Mouse (Mus musculus) erythroblast, adult 5-6 weeks (primary cell): ENCODE results near the gene Slc29a1. TPM values are rescaled to one million over a fixed set of nuclear protein-coding genes. Genes with fewer than 3 reads are reported as not detected.

Experiments used
- ATAC-seq: replicated peaks from 2 replicates; pipeline ENCODE4 v1.8.0; 2016; ENCODE audit warnings: moderate number of reproducible peaks, mild to moderate bottlenecking, moderate TSS enrichment, inconsistent platforms; ENCODE audit not compliant: poor library complexity, low FRiP score, severe bottlenecking
- total RNA-seq, 2 experiments: library from RNA; stranded (forward) in 1 of 2; stranded (reverse) in 1 of 2; fragments of 150-400 nt in 1 of 2; fragments of 200-764, 138-1000 nt in 1 of 2; gene quantifications; 2 replicates each; pipeline versions ENCODE4 v1.2.3 to v1.2.4; 2015 to 2017; ENCODE audit warnings: low replicate concordance in 2 of 2

Slc29a1 gene
- total RNA-seq, 2 experiments from 2014 or later: 15.9 to 46.5 TPM

DNA sequence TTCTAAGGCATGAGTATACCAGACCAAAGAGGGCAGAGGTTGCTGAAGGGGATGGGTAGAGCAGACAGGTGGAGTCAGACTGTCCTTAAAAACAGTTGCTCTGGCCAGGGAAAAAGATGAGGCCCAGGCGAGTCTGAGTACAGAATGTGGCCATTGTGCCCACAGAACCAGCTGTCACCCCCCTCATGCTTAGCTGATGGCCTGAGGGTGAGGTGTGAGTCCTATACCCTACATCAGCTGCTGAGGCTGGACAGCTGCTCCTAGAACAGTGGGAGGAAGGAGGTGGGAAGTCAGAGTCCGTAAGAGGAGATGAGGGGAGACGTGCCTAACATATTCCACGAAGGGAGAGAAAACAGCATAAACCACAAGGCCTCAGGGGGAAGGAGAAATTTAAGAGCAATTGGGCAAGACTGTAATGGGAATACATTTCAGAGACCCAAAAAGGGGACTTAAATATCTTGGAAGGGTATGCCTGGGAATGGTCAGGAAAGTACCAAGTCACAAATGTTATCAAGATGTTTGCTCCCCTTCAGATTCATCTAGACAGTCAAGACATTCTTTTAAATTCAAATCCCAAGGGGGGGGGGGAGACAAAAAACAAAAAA is 16.7 kb upstream of the Slc29a1 start:
- no peak for ATAC-seq

DNA sequence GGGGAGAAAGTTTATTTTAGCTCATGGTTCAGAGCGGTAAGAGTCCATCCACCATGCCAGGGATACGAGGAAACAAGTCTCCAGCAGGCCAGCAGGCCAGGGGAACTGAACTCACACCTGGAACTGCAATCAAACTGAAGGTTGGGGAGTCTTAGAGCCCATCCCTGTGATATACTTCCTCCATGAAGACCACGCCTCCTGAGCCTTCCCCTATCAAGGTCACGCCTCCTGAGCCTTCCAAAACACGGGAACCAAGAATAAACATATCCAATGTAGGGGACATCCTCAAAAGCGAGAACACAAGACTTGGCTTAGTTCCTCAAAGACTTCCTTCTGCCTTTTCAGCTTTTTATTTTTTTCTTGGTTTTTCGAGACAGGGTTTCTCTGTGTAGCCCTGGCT is 13.5 kb upstream of the Slc29a1 start:
- ATAC-seq: no peak

DNA sequence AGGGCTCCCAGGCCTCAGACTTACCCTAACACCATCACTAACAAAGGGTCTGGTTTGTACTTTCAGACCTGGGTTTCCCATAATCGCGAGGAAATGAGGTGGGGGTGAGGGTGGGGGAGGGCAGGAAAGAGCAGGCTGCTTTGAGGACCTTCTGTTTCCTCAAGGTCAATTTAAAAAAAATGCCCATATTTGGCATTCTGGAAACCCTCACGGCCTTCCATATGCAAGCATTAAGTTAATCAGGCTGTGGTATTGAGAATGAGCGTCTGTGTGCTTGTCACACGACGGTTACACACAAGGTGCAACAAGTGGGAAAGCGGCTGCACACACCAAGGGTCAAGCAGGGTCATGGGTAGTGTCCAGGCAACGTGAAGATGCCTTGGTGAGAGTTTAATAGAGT is 12.6 kb upstream of the Slc29a1 start:
- no peak for ATAC-seq

DNA sequence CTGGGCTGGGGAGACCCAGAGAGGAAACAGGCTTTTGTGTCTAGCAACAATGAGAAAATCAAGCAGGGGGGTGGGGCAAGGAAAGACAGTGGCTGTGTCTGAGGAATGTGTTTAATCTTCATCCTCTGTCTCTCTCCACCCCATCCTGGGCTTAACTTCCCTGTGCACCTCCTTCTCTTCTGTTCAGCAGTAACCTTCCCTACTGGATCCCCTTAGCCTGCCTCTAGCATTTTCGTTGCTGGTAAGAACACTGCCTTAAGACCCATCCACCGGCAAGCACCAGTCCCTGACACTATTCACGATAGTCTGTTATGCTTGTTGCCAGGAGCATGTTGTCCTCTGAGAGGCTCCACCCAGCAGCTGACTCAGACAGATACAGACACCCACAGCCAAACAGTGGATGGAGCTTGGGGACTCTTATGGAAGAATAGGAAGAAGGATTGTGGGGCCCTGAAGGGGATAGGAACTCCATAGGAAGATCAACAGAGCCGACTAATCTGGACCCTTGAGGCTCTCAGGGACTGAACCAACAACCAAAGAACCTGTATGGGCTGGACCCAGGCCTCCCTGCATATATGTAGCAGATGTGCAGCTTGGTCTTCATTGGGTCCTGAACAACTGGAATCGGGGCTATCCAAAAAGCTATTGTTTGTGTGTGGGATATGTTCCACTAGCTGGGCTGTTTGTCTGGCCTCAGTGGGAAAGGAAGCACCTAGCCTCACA is 10.9 kb upstream of the Slc29a1 start:
- no peak for ATAC-seq

DNA sequence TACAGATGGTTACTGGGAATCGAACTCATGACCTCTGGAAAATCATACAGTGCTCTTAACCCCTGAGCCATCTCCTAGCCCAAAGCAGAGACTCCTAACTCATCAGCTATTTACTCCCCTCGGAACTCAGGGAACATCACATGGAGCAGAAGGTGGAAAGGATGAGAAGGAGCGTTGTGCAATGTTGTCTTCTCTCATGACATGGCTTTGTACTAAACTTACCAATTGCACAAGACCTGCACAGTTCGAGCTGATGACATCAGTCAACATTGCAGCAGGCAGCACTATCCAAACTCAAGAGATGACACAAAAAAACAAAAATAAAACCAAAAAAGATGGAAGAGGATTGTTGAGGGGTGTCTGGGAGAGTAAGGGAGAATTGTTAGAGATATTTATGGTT is 9.0 kb upstream of the Slc29a1 start:
- no peak for ATAC-seq

DNA sequence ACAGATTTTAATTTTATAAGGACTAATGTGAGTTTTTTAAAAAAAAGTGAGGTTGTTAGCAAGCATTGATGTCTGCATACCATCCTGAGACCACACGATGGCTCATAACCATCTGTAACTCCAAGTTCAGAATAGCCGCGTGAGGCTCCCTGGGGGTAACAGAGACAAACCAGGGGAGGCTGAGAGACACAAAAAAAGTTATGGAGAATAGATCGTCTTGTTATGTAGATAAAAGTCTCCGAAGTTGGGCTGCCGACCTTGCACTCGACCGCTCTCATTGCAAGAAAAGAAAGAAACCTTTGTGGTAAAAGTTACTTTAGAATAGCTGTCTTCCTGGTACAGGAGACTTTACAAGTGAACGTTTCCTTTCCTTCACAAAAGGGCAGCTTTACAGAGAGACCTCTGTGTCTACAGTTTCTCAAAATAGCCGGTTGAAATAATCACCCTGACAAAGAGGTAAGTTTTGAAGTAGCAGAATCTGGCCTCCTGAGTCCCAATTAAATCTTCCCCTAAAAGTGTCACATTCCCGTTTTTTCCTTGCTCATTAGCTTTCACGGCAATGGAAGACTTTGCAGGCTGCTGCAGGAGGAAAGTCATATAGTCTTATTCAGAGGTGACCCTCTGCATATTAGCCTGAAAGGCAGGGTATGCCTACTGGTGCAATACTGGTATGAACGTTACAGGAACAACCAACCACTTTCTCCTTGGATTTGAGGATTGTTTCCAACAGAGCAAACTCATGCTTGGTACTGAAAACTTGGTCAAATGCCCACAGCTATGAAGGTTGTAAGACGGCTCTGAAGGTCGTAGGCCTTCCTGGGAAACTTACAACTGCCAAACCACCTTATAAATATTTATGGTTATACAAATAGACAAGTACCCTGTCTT is 7.8 kb upstream of the Slc29a1 start:
- ATAC-seq: no peak

DNA sequence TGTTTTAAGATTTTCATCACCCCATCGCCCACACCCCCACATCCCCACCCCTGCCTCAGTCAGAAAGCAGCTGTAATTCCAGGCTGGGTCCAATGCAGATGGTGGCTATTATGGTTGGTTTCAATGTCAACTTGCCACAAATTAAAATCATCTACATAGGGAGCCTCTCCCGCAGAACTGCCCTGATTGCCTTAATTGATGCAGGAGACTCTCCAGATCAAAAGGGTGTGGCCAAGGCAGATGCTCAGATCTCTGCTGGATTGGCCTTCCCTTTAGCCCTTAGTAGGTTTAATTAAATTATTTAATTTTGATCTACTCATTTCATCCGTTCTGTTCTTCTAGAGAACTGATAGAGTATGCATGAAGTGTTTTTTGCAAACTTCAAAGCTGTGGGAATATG is 3.6 kb upstream of the Slc29a1 start:
- no peak for ATAC-seq

DNA sequence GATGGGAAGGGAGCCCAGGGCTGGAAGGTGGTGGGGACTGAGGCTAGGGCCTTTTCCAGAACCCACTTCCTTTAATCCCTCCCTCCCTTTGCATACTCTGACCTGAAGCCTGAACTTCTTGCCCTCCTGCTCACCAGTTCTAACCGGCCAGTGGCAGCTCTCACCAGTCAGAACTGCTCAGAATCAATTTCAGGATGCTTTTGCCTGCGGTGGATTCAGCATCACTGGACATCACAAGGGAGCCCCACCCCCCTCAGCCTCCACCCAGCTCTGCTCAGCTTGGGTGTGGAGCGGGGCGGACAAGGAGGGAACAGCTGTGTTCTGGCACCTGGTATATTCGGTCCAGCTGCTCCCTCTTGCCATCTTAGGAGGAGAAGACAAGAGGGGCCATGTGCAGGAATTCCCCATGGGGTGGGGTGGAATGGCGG is 2.5 kb upstream of the Slc29a1 start, which contains the start of gene Mymx:
Gene Mymx, minus strand, starts transcription at position 226 of the 428 bp plus-strand sequence.
- no peak for ATAC-seq

DNA sequence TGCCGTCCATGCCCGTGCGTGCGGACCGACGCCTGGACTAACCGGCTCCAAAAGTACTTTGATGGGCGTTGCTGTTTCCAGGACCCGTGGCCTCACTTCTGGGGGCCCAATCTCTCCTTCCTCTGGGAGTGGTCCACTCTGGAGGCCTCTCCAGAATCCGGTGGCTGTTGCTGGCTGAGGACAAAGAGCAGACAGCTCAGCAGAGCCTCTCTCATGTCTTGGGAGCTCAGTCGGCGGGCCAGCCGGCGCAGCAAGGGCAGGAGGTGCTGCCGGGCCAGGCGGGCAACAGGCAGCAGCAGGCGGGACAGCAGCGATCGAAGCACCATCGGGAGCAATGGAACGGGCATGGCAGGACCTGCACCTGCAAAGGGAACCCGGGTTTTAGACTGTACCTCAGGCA is 1.9 kb upstream of the Slc29a1 start:
- ATAC-seq: no peak

DNA sequence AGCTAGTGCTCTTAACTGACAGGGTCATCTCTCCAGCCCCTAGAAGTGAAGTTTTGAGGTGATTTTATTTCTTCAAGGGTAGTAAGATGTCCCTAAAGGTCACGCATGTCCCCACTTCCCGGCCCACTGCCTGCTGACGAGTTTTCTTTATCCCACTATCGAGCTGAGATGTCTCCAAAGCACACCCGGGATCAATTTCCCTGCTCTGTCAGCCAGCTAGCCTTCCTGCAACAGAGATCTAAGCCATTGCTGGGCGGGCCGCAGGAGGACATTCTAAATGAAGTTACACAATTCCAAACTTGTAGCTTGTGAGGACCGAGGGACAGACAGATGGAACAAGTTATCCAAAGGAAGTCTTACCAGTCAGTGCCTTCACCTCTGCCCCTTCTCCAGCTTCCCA is 861 bp upstream of the Slc29a1 start:
- ATAC-seq: no peak

DNA sequence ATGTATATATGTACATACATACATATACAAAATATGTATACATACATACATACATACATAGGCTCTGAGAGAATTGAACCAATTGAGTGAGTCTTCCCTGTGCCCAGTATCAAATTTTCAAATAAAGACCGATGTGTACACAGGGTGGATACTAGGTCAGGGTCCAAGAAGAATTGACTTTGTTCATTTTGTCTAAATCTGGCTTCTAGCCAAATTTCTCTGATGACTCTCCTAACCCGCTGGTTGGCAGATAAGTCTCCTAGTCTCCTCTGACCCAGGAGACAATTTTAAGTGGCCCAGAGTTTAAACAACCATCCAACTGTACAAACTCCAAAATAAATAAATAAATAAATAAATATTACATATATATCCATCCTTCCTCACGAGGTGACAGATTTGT is 515 bp downstream of the Slc29a1 start:
- no peak for ATAC-seq

DNA sequence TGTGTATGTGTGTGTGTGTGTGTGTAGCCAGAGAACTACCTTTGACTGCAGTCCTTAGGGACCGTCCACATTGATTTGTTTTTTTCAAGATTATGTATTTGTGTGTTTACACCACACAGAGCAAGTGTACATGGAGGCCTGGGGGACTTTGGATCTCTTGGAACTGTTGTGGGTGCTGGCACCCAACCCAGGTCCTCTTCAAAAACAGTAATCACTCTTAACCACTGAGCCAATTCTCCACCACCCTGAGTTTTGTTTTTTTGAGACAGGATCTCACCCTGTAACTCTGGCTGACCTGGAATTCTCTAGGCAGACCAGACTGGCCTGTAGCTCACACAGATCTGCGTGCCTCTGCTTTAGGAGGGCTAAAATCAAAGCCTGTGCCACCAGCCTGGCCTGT is 1.0 kb downstream of the Slc29a1 start:
- ATAC-seq: no peak

DNA sequence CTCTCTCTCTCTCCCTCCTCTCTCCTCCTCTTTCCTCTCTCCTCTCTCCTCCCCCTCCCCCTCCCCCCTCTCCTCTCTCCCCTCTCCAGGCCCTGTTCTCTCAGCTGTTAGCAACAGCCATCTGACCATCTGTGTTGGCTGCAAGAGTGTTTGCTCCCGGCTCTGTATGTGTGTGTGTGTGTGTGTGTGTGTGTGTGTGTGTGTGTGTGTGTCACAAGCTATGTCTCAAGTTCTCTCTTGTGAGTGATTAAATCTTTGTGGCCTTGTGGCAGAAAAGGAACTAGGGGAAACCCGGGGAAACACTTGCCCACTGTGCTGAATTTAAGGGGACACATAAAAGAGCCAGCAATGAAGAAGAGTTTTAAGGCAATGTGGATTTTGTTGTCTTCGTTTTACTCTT is 1.6 kb downstream of the Slc29a1 start:
- no peak for ATAC-seq

DNA sequence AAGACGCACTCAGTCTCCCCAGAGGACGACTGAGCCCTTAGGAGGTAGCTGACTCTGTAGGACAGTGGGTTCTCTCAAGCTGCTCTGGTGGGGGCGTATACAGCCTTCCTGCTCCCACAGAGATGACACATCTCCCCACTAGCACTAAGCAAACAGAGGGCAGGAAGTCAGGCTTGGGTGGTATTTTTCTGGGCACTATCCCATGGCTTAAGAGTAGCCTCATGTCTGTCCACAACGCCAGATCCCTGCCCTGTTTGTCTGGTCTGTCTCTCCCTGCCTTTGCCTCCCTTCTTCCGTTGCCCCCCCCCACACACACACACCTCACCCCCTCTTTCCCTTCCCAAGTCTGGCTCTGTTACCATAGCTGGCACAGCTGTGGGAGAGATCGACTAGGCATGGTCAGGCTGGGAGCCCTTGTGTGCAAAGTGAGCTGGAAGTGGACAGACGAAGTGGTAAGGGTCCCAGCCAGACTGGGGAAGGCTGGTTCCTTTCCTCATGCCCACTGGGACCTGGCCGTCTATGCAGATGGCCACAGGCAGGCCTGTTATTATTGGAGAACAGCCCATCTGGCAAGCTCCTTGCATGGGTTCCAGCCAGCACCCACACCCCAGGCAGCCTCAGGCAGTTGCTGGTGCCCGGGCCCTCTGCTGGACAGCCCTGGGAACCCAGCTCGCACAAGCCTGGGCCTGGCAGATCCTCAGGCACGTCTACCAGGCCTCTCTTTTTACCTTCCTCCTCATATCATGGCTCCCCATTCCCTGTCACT is 2.6 kb downstream of the Slc29a1 start:
- peak; percentile 66 for ATAC-seq

DNA sequence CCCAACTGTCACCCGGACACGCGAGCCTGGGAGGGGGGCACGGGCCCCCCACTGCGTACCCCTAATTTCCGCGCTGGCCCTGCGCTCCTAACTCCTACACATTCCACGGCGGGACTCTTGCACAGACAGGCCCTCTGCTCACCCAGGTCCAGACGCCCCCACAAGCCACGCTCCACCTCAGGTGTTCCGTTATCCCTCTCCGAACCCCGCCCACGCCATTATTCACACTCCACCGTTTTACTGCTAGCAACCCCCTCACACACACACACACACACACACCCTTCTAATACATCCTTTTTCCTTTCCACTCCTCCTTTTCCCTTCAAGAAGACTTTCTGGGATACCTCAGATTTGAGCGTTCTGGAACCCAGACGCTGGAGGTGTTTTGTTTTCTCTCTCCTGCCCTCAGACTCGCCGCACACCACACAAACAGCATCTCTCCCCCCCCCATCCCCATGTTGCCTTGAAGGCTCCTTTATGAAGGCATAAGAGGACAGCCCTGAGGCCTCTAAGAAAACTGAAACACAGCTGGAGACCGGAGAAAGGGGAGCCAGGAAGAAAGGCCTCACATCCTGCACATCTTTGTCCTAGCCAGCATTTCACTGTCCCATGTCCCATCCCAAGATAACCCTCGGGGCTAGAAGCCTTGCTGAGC is 3.5 kb downstream of the Slc29a1 start:
- no peak for ATAC-seq

DNA sequence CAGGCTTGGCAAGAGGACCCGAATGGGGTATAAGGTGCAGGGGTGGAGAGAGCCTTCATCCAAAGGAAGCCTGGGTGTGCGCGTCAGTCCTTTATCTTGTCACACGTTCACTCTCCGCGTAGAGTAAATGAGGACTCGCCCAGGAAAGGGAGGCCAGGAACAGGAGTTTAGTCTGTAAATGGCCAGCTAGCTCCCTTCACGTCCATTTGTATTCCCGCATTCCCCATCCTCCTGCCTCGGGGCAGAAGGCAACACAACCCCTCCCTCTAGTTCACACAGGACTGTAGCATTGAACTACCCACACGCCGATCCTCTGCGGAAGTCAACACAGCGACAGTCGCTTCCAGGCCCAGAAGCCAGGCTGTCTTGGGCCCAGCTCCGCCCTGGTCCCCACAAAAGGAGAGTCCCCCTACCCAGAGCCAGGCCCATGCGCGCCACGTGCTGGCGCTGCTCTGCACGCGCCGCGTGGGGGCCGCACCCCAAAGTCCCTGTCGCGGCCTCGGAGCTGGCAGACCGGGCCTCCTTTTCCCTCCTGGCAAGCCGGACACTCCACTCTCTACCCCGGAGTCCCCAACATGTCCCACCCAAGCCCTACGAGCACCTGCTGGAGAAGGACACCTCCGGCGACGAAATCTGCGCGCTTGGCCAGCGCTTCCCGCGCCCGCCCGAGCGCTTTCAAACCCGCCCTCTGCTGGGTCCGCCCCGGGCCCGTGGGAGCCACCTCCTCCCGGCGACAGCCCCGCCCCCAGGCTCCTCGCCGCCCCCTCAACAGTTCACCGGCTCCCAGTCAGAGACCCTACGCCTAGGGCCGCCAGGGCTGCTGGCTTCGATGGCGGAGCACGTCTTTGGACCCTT is 4.3 kb downstream of the Slc29a1 start:
- peak; percentile 50 for ATAC-seq

DNA sequence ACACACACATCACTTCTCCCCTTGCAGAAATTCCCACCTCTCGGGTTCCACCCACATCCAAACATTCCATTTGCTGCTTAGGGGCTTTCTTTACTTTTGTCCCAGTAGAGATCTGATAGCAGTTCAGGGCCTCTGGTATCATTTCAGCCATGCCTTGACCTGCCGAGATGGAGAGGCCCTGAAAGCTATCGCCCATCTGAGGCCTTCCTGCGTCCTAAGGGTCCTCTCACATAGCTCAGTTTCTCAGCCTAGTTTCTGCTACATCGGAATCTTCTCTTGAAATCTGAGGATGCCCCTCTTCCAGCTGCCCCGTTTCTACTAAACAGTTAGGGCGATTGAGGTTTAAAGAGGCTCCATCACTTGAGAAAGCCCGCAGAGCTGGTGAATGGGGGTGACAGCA is 5.2 kb downstream of the Slc29a1 start:
- no peak for ATAC-seq

DNA sequence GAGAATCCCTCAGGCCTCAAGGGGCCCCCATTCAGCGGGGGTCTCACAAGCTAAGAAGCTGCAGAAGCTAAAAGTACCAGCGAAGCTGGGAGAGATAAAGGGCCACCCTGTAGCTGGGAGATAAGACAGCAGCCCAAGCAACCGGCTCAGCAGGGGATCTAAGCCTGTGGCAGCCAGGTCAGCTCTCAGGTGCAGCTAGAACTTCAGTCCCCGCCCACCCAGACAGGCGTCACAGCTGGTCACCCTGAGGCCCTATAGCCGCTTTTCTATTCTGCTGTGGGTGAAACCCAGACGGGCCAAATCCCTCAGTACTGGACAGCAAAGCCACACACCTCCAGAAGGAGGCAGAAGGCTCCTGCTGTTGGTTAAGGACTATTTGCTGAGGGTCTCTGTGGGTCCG is 5.9 kb downstream of the Slc29a1 start:
- peak; percentile 76 for ATAC-seq
